ENCODE assay signal across 27 mouse cellular contexts in genomic region chr12:4151969-4152368, GRCm38 (mm10). TPM values are rescaled to one million over a fixed set of nuclear protein-coding genes. Genes with fewer than 3 reads are reported as not detected.
A peak's percentile ranks its signal among the peaks of the same experiment; 100 is the strongest.
DNase-seq lines count a peak whose midpoint lies in the region.
"Had no signal": no experiment of that assay in that cellular context is flagged by ENCODE, and none has a peak within 500 bp of the region (broad histone marks: within the 10 kb centered on the region; RNA-seq: fewer than 3 reads in every experiment).

No protein-coding gene starts in this region.

- H3K4me3 ChIP-seq in heart, embryonic 10.5 days: no peak overlapping the region
- no peak overlapping the region for H3K4me3 ChIP-seq in brown adipose tissue, adult 24 weeks (ENCODE audit: insufficient read depth, low read depth, low read length)
- H3K4me3 ChIP-seq: embryonic facial prominence, embryonic 12.5 days; heart, adult 2 months; hindbrain, embryonic 12.5 days; intestine, embryonic 15.5 days; midbrain, embryonic 15.5 days had no signal

- no peaks in the 10 kb centered on the region for H3K27me3 ChIP-seq in heart, embryonic 10.5 days (ENCODE audit: insufficient read depth, poor library complexity, severe bottlenecking)
- H3K27me3 ChIP-seq: embryonic facial prominence, embryonic 12.5 days; hindbrain, embryonic 12.5 days; intestine, embryonic 15.5 days; midbrain, embryonic 15.5 days had no signal

- H3K9me3 ChIP-seq in heart, embryonic 10.5 days: no peaks in the 10 kb centered on the region
- H3K9me3 ChIP-seq: embryonic facial prominence, embryonic 12.5 days; hindbrain, embryonic 12.5 days; intestine, embryonic 15.5 days; midbrain, embryonic 15.5 days had no signal

- H3K4me1 ChIP-seq in heart, embryonic 10.5 days: peaks cover 8% of the 10 kb centered on the region
- peaks cover 15% of the 10 kb centered on the region for H3K4me1 ChIP-seq in brown adipose tissue, adult 24 weeks (ENCODE audit: control insufficient read depth, insufficient read depth, insufficient read length, low read length)
- H3K4me1 ChIP-seq: embryonic facial prominence, embryonic 12.5 days; hindbrain, embryonic 12.5 days; intestine, embryonic 15.5 days; midbrain, embryonic 15.5 days had no signal

- H3K36me3 ChIP-seq in heart, embryonic 10.5 days: no peaks in the 10 kb centered on the region
- H3K36me3 ChIP-seq: hindbrain, embryonic 12.5 days; intestine, embryonic 15.5 days; midbrain, embryonic 15.5 days had no signal

- no peak overlapping the region for H3K27ac ChIP-seq in heart, embryonic 10.5 days
- H3K27ac ChIP-seq in brown adipose tissue, adult 24 weeks (replicated peaks; ENCODE audit: low read depth, low read length): peak overlapping the region; percentile 96
- H3K27ac ChIP-seq: embryonic facial prominence, embryonic 12.5 days; hindbrain, embryonic 12.5 days; hindbrain, postnatal 0 days; intestine, embryonic 15.5 days; liver, embryonic 14.5 days; midbrain, embryonic 15.5 days had no signal

- DNase-seq in gastrocnemius, adult 18-20 months (ENCODE audit: low spot score): peak; percentile 62
- no peak for DNase-seq in gastrocnemius, postnatal 4 days (ENCODE audit: low spot score in 2 of 2)
- DNase-seq in heart, adult 9 months (ENCODE audit: low spot score in 2 of 2): peak; percentile 47 to 56
- no peak for DNase-seq in heart, embryonic 10.5 days (ENCODE audit: low spot score)
- DNase-seq in skeletal muscle tissue, adult 2 months (ENCODE audit: low read depth, low spot score): peak; percentile 40
- DNase-seq in neural tube, embryonic 10.5 days (ENCODE audit: extremely low spot score, low spot score): no peak
- DNase-seq: adrenal gland, adult 8-10 months; cerebellum, adult 11-12 months; cerebellum, adult 9-11 months; embryo, embryonic 11 days; kidney, adult 9 months; kidney, postnatal 10 days; layer of hippocampus, postnatal 36 days; liver; lung, adult 2 months; lung, postnatal 10 days; right cerebral cortex, postnatal 25 days; spleen, adult 18-20 months; thymus, postnatal 14 days had no signal

- WGBS in heart, embryonic 10.5 days: 92% methylated on average over 3 of the region's 3 CpGs

RNA-seq across cellular contexts. Expression of gene Adcy3, which starts 19.1 kb away (rescaled TPM):
- total RNA-seq in gastrocnemius, adult 18-20 months (2021): 1 to 10 TPM; 1.2 to 1.6 TPM
- total RNA-seq in gastrocnemius, postnatal 4 days (2021): 1 to 10 TPM; 9.4 to 10.0 TPM
- 5.7 and 6.8 TPM in 2 replicates for polyA plus RNA-seq in heart, embryonic 10.5 days (2016; fragmentation: Nextera tagmentation; extraction: Ambion mirVana)
- 28.5 and 35.8 TPM in 2 replicates for polyA plus RNA-seq in brown adipose tissue, adult 24 weeks (2012; ENCODE audit: insufficient read depth, insufficient read length, missing spikeins)

Comparison
In these comparisons a context has a peak if more than half of its experiments do, and no peak if none do; other contexts are left out.
1. DNase-seq: peak in gastrocnemius, adult 18-20 months (single experiment), heart, adult 9 months (2 of 2) and skeletal muscle tissue, adult 2 months (single experiment); none in gastrocnemius, postnatal 4 days (0 of 2), heart, embryonic 10.5 days (single experiment) and neural tube, embryonic 10.5 days (single experiment).
2. RNA of gene Adcy3, which starts 19.1 kb away (total RNA-seq): 9.4 to 10.0 TPM in gastrocnemius, postnatal 4 days; 1.2 to 1.6 TPM in gastrocnemius, adult 18-20 months; every median in the first group is over 4 times any median in the second.